Mouse (Mus musculus) MEL-GATA-1-ER (cell line): ENCODE results near the gene Ippk.

Experiments used
- DNase-seq: peaks from one replicate; pipeline ENCODE4 v3.0.0-alpha.2; 2012; ENCODE audit warnings: low read depth; ENCODE audit errors: extremely low read depth

Ippk gene

DNA sequence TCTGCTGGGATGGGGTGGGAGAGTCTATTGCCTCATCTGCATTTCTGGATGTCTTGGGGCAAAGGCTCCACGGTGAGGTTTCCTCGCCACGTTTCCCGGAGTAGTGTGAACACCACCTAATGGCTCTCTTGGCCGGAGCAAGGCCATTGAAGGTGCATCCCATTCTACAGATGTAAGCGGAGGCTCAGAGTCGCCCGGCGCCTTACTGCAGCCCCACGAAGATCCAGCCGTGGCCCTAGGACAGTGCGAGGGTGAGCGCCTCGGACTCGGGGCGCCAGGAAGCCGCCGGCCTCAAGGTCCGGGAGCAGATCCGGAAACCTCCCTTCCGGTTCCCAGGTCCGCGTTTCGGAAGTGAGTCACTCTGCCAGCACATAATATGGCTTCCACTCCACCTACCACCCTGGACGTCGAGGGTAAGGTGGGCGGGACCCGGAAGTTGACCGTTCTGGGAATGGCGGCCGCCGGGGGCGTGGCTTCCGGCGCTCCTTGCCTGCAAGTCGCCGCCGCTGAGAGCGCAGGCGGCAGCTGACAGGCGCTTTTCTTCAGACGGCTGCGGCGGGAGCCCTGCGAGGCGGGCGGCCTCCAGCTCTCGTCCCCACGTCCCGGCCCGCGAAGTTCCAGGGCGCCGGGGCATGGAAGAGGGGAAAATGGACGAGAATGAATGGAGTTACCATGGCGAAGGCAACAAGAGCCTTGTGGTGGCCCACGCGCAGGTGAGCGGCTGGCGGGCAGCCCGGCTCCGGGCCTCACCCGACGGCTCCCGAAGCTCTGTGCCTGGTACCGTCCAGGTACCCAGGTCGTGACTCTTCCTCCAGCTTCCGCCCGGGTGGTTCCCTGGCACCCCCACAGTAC is at the start of gene Ippk:
Ippk (plus strand) TSS at position 496 of the 852 bp plus-strand sequence.
- DNase-seq = peak; percentile 98

DNA sequence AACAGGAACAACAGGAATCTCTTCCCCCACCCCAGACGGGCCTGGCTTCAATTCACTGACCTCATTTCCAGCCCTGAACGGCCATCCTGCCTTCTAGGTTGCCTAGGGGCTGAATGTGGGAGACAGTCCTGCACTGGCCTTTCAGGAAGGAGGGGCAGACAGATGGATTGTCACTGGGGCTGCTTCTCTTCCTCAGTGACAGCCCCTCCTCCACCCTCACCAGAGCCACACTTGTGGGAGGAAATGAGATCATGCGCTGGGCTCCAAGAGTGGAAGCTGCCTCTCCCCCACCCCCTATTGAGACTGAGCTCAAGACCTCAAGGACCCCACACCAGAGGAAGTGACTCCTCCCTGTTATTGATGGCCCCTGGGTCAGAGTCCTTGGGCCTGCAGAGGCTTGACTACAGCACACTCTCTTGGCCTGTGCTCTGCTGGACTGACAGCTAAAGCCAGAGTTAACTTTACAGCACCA is 49.6 kb upstream of the Ippk start:
- no peak for DNase-seq

DNA sequence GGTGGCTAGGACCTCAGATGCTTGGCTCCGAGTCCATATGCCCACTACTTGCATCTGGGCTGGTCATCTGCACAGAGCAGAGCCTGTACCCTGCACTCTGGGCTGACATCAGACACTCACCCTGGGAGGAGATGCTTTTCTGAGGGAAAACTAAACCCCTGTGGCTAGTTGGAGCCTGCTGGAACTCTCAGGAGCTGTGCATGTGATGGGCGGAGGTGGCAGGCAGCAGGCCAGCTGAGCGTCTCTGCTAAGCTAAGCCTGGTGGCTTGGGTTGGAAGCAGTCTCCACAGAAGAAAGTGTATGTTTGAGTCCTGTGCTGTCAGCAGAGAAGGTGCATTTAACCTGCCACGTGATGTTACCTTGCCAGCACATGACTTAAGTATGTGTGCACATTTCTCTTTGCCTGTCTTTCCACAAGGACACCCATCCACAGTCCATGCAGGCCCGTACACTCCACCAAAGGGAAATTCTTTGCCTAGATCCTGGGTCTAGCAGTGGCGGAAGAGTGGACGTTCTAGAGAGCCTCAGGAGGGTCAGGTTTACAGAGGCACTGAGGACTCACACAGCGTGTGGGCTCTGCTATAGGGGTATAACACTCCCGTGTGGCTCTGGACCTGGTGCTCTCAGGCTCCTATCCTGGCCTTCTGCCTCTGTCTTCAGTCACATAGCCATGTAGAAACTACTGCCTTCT is 48.5 kb upstream of the Ippk start:
- DNase-seq = no peak

DNA sequence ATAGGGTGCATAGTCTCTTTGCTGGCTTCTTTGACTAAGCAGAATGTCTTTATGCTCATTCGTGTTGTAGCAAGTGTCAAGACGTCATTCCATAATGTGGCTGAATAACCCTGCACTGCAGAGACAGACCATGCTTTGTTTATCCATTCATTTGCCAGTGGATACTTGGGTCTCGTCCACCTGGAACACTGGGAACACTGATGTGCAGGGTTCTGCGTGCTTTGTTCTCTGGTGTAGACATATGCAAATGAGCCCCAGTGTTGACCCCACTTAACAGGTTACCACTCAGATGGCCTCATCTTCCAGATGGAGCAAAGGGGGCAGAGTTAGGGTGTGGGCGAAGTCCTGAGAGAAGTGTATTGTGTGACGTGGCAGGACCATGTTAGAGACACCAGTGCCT is 46.7 kb upstream of the Ippk start:
- no peak for DNase-seq

DNA sequence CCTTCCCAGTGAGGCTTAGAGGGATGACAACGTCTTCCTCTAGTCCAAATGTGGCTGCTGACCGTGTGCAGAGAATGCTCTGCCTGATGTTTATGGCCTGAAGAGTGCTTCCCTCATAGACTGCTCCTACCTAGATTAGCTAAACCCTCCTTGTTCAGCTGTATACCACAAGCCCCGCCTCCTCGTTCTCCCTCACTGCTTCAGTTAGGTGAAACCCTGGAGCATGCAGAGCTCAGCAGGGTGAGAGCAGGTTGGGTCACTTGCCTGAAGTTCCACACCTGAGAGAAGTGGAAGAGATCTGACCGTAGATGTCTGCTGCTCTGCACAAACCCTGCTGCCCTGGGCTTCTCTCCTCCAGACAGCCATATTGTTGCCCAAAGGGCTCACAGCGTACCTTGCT is 46.3 kb upstream of the Ippk start:
- DNase-seq = no peak

DNA sequence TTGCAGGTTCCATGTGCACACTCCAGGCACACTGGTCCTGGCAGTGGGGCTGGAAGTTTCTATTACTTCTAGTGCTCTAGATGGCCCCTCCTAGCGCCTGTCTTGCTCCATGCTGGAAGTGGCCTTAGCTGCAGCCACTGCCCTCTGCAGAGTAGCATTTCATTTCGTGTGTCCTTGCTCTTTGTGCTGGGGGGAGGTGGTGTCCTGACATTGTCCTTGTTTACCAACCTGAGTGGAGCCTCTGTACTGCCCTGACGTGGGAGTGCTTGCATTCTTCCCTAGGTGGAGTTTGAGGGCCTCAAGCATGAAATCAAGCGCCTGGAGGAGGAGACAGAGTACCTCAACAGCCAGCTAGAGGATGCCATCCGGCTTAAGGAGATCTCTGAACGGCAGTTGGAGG is 43.4 kb upstream of the Ippk start:
- DNase-seq = no peak

DNA sequence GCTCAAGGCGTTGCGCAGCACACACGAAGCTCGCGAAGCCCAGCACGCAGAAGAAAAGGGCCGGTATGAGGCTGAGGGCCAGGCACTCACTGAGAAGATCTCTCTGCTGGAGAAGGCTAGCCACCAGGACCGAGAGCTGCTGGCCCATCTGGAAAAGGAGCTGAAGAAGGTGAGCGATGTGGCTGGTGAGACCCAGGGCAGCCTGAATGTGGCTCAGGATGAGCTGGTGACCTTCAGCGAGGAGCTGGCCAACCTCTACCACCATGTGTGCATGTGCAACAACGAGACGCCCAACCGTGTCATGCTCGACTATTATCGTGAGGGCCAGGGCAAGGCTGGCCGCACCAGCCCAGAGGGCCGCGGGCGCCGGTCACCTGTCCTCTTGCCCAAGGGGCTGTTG is 41.7 kb upstream of the Ippk start:
- no peak for DNase-seq

DNA sequence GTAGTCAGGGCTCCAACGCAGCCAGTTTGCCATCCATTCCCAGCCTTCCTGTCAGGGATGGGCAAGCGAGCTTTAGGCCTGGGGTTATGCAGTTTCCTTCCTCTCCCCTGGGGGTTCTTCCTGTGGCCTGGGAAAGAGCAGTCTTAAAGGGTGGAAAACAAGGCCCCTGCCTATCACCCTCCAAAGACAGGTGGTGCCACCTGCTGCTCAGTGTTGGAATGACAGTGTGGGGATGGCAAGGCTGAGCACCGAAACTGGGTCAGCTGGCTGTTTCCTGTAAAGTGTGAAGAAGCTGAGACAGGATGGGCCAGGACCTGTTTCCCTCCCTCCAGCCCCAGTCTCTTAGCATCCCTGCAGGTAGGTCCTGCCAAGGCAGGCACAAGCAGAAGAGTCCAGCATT is 39.8 kb upstream of the Ippk start:
- peak; percentile 28 for DNase-seq

DNA sequence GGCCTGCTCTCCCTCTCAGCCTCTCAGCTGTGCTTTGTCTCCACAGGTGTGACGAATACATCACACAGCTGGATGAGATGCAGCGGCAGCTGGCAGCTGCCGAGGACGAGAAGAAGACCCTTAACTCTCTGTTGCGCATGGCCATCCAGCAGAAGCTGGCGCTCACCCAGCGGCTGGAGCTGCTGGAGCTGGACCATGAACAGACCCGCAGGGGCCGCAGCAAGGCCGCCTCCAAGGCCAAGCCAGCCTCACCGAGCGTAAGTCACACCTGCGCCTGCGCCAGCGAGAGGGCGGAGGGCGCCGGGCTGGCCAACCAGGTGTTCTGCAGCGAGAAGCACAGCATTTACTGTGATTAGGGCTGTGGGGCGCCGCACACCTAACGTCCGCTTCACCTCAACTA is 38.1 kb upstream of the Ippk start:
- no peak for DNase-seq

DNA sequence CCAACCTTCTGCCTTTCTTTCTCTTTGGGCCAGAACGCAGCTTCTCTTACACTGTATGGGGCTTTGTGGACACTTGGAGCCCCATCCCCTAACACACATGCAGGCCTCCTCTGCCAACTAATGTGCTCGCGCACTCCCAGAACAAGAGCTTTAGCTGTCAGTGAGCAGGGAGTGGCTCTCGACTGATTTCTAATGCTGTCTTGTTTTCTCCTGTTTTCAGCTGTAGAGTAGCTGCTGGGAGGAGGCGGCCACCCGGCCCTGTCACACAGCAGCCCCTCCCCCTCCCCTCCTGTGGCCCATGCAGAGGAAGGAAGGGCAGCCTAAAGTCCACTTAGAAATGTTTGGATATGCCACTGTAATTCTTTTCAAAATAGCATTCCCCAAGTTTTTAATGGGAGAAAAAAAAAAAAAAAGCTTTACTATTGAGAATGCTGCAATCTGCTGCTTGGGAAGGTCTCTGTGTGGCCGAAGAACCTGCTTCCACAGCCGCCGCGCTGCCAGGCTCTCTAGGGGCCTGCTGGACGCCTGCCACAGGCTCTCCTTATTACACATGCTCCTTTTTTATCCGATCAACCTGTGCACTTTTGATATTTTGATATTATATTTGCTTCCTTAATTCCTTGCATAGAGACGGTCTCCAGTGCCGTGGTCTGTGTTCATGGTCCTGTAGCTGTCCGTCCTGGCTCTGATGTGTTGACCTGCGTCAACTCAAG is 36.1 kb upstream of the Ippk start:
- DNase-seq = no peak

DNA sequence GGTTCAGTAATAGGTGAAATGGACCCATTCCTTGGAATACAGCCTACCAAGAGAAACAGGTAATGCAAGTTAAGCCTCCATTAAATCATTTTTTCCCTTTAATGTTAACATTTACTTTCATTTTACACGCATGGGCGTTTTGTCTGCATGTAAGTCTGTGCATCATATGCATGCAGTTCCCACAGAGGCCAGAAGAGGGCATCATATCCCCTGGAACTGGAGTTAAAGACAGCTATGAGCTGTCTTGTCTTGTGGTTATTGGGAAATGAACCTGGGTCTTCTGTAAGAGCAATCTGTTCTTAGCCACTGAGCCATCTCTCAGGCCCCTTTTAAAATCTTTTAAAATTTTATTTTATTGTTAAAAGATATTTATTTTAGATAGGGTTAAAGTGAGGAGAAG is 29.7 kb upstream of the Ippk start:
- DNase-seq = peak; percentile 22

DNA sequence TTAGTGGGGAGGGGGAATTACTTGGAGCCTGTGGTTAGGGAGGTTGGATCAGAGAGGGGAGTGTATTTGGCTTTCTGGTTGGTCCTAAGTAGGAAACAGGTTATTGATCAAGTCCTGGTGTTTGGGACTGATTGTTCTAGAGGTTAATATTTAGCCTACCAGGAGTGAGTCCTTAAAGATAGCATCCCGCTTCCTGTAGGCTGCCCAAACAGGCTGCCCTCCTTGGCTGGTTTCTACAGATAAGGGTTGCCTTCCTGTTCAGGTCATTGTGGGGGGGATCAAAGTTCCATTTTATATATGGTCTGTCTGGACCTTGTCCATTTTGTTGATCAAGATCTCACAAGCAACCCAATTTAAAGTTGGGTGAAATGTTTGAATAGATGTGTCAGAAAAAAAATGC is 27.5 kb upstream of the Ippk start:
- peak; percentile 52 for DNase-seq

DNA sequence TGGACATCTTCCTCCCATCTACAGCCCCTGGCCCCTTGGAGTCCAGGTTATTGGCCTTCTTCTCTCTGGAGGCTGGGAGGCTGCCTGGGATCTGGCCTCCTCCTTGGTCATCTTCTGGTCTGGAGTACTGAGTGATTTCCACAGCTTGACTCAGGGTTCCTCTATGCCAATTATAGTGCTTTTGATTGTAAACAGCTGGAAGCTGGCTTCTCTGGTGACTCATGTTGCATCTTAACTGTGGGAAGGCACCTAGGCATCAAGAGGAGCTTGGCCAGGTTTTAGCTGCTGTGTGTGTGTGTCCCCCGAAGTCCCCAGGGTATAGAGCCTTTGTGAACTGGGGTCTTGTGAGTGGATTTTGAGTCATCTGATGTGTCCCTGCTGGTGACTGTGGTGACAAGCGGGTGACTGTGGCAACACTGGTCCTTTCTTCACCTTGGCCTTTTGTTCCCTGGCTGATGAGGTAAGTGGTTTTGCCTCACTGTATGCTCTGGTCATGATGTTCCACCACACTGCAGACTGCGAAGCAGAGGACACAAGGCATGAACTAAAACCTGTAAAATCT is 26.1 kb upstream of the Ippk start:
- DNase-seq = no peak

DNA sequence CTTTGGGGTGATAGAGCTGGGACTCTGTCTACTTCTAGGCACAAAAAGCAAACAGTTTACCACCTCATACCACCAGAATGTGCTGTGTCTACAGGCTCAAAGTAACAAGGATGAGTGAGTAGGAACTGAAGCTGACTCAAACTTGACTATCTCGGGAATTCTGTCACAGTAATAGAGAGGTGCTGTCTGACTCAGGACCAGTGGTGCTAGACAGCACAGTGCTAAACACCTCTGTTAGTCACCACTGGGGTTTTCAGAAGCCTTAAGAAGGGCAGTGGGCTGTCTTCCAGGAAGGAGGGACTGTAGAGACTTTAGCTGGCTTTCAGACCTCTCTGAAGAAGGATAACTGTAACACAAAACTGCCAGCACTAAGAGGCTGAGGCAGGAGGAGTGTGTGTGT is 24.3 kb upstream of the Ippk start:
- DNase-seq = no peak

DNA sequence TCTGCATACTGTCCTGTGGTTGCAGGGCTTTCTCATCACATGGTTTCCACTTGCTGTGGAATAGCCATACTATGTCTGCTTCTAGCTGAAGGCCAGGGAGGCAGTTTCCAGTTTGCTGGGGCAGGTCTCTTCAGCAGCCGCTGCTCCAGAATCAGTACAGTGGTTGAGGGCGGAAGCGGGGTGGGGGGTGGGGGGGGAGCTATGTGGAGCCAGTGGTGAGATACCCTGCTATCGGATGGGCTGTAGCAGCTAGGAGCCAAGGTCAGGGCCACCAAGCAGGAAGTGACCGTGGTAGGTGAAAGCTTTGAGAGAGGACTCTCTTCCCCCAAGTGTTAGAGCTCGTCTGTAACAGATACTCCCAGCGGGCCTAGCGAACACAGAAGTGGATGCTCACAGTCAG is 22.9 kb upstream of the Ippk start:
- no peak for DNase-seq

DNA sequence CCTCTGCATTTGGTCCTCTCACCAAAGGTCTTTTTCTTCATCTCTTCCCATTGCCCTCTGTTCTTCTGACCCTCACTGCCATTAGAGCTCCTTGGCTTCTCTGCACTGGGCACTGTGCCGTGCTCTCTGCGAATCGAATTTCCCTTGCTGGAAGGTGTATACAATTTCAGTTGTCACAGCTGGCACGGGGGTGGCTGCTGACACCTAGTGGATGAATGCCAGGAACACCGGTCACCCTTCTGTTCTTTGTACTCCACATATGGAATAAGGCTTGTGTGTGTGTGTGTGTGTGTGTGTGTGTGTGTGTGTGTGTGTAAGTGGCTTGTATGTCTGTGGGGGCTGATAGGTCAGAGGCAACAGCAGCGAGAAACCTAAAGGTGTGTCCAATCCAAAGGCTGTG is 20.9 kb upstream of the Ippk start:
- no peak for DNase-seq

DNA sequence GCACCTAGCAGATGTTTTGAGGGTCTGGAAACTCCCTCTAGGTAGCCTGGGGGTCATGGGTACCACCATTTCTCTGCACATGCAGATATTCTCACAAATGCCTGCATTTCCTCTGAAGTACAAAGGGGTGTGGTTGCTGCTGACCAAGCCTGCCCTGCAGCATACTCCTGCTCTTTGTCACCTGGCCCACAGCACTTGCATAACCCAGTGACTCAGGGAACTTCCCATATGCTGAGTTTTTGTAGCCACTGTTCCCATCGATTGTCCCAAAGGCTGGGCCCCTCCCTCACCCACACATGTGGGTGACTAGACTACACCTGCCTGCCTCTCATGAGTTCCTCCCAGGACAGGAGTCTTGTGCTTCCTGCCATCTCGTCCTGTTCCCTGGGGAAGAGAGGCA is 18.4 kb upstream of the Ippk start:
- DNase-seq = no peak

DNA sequence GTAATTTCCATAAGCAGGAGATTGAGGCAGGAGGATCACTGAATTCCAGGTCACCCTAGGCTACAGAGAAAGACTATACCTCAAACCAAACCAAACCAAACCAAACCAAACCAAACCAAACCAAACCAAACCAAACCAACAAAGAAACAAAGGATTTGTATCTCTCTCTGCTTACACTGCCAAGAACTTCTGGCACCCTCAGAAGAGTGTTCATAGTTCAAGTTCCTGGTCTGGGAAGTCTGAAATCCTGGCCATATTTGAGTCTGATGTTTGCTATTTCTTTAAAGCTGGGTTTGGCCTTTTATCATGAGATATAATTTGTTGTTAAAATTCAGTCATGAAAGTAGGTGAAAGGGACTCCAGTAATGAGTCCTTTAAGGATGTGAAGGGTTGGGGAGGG is 13.3 kb upstream of the Ippk start:
- DNase-seq = no peak

DNA sequence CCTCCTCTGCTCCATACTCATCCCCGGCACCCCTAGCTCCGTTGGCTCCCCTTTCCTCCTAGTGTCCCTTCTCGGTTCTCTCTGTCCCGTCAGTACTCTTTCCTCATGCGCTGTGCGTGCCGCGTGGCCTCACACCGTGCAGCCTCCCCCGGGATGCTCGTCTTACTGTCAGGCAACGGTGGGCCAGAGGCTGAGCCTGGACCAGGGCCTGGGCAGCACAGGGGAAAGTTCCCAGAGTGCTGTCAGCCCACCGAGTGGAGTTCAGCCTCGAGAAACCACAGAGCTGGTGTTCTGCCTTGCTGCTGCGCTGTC is 513 bp downstream of the Ippk start:
- peak; percentile 37 for DNase-seq

DNA sequence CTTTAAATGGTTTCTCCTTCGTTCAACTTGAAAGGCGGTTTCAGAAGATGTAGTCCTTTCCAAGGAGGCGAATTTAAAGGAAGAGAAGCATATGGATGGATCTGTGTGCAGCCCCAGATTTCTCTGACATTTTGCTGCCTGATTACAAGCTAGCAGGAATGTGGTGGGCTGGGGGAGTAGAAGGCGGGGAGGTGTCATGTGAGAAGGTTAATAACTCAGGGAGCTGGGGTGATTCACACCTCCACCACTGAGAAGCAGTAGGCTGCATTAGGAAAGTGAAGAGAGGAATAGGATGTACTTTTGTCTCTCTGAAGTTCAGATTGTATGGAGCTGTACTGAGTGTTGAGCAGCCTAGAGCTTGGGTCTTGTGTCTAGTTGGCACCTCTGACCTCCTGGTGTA is 910 bp downstream of the Ippk start:
- peak; percentile 8 for DNase-seq

DNA sequence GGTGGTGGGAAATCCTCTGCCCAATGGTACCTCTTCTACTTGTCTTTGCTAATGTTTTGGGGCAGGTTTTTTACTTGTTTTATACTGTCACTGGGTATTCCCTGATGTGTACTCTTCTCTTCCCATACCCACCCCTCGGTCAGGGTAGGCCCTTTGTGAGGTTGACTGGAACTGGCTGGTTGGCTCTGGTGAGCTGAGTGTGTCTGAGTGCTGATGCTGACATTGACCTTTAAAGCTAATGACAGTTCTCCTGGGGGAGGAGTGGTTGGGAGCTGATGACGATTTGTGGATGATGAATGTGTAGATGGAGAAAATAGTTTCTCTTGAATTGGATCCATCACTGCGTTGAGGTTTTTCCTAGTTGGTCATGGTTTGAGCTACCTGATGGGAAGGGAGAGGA is 5.7 kb downstream of the Ippk start:
- DNase-seq = no peak

DNA sequence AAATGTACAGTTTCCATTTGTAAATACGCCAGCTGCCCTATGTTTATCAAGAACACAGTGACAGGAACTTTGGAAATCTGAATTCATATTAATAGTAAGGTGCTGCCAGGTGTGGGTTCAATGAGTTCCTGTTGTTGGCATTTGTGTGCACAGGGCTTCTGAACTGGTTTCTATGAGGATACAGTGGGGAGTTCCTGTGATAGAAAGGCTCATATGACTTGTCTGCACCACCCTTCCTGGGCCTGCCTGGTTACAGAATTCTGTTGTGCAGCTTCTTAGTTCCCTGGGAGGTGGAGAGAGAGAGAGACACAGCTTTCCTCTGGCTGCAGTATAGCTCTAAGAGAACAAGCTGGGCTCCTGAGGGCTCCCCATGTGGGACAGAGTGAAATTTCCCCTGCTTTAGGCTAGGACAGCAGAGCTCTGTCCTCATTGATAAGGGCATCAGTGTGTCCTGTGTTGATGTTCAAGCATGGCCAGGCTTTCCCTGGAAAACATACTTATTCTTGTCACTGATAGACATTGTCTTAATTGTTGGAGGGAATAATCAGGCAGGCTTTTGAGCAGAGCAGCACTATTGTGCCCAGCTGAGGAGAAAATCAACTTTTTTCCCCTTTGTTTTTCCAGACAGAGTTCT is 7.1 kb downstream of the Ippk start:
- DNase-seq = no peak
